8 mouse cellular contexts compared by ENCODE assay signal in the genomic region with DNA sequence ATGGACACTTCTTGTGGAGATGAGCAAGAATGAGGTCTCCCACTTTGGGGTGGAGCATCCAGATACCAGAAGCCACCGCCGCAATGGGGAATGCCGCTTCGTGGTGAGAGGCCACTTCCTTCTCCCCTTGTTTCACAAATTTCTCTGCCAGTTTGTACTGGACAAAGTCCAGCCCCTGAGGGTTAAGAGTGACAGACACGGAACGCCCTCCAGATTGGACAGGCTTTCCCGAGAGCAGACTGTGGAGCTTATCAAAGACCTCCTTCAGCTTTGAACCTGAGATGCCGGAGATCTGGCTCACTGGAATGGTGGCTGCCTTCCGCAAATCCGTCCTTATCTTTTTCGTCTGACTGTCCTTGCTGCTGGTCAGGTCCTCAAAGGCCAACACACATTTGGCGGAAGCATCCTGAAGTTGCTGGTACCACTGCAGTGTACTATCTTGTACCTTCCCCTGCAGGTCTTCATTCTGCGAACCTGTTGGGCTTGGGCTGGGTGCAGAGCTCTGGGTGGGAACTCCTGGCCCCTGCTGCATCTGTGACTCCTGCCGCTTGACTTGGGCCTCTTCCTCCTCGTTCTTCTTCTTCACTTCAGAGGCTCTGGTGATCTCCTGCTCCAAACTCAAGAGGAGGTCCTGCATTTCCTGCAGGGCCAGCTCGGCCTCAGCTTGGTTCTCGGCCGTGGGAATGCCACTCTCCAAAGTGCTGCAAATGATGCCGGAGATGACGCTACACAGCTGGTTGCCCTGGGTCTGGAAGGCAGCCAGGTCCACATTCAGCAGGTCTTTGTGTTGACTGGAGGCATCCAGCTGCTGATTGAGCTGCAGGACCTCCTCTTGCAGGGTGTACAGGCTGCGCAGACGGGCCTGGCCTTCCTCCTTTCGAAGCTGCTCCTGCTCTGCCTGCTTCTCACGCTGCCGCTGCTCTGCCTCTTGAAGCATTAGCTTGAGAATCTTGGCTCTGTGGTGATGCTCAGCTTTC. TPM values are rescaled to one million over a fixed set of nuclear protein-coding genes. Genes with fewer than 3 reads are reported as not detected.
DNase-seq lines count a peak whose midpoint lies in the region; ATAC-seq and TF ChIP-seq lines count a peak whose summit lies in the region.

No protein-coding gene starts in this region.

- DNase-seq in intestine, embryonic 14.5 days (ENCODE audit: low spot score), result peak; percentile 56
- no peak for DNase-seq in stomach, postnatal 0 days (ENCODE audit: low spot score)
- no peak for DNase-seq in frontal cortex, postnatal 10 days (ENCODE audit: low spot score in 2 of 2)
- DNase-seq in right cerebral cortex, postnatal 36 days (ENCODE audit: low spot score in 2 of 2), result no peak
- DNase-seq in left cerebral cortex, adult 18-20 months (ENCODE audit: low spot score in 2 of 2), result no peak

- H3K4me2 ChIP-seq in intestine, embryonic 14.5 days (ENCODE audit: low read length), result no peak overlapping the region
- H3K4me2 ChIP-seq in intestine, embryonic 16.5 days (ENCODE audit: low read depth, low read length), result no peak overlapping the region
- no peak overlapping the region for H3K4me2 ChIP-seq in lung, embryonic 16.5 days (ENCODE audit: low read depth, low read length)
- H3K4me2 ChIP-seq in stomach, postnatal 0 days (replicated peaks; ENCODE audit: low read depth), result 0 out of 2 replicates have a peak overlapping the region, but pooled peaks have one; percentile 5

- H3K36me3 ChIP-seq in intestine, embryonic 14.5 days (ENCODE audit: control insufficient read depth, insufficient read depth, low read length), result no peaks in the 10 kb centered on the region
- no peaks in the 10 kb centered on the region for H3K36me3 ChIP-seq in intestine, embryonic 16.5 days (ENCODE audit: control insufficient read depth, insufficient read depth, low read length)
- no peaks in the 10 kb centered on the region for H3K36me3 ChIP-seq in lung, embryonic 16.5 days (ENCODE audit: control insufficient read depth, insufficient read depth, low read length)
- no peaks in the 10 kb centered on the region for H3K36me3 ChIP-seq in stomach, postnatal 0 days (ENCODE audit: control insufficient read depth, insufficient read depth, low read length)

- H3K4me3 ChIP-seq in intestine, embryonic 14.5 days (ENCODE audit: low read depth, low read length), result no peak overlapping the region
- H3K4me3 ChIP-seq in intestine, embryonic 16.5 days (ENCODE audit: low read length), result no peak overlapping the region
- no peak overlapping the region for H3K4me3 ChIP-seq in lung, embryonic 16.5 days (ENCODE audit: low read length)
- no peak overlapping the region for H3K4me3 ChIP-seq in stomach, postnatal 0 days (ENCODE audit: low read depth, low read length)

- H3K9me3 ChIP-seq in intestine, embryonic 14.5 days (ENCODE audit: control insufficient read depth, low read length), result no peaks in the 10 kb centered on the region
- H3K9me3 ChIP-seq in intestine, embryonic 16.5 days (ENCODE audit: control insufficient read depth, low read length), result no peaks in the 10 kb centered on the region
- H3K9me3 ChIP-seq in lung, embryonic 16.5 days (ENCODE audit: control insufficient read depth, low read length), result no peaks in the 10 kb centered on the region
- no peaks in the 10 kb centered on the region for H3K9me3 ChIP-seq in stomach, postnatal 0 days (ENCODE audit: control insufficient read depth, low read length)

- no peaks in the 10 kb centered on the region for H3K27me3 ChIP-seq in intestine, embryonic 14.5 days (replicated peaks; ENCODE audit: control insufficient read depth, insufficient read depth, low read length)
- H3K27me3 ChIP-seq in intestine, embryonic 16.5 days (replicated peaks; ENCODE audit: control insufficient read depth, insufficient read depth, low read length), result no peaks in the 10 kb centered on the region
- H3K27me3 ChIP-seq in lung, embryonic 16.5 days (ENCODE audit: control insufficient read depth, insufficient read depth, low read depth, low read length), result no peaks in the 10 kb centered on the region
- H3K27me3 ChIP-seq in stomach, postnatal 0 days (ENCODE audit: control insufficient read depth, insufficient read depth, low read length), result no peaks in the 10 kb centered on the region

- no peak for TF ChIP-seq CTCF in stomach, postnatal 0 days (IDR thresholded peaks at IDR 0.05; ENCODE audit: low read depth)

- no peak for TF ChIP-seq EP300 in stomach, postnatal 0 days (optimal IDR thresholded peaks at IDR 0.05)

- H3K9ac ChIP-seq in intestine, embryonic 14.5 days (ENCODE audit: low read length), result no peak overlapping the region
- no peak overlapping the region for H3K9ac ChIP-seq in intestine, embryonic 16.5 days (ENCODE audit: low read depth, low read length)
- H3K9ac ChIP-seq in lung, embryonic 16.5 days (ENCODE audit: low read length), result no peak overlapping the region
- no peak overlapping the region for H3K9ac ChIP-seq in stomach, postnatal 0 days (ENCODE audit: low read length)

- 65% methylated on average over 25 of the region's 25 CpGs for WGBS in intestine, embryonic 14.5 days
- 72% methylated on average over 25 of the region's 25 CpGs for WGBS in intestine, embryonic 16.5 days
- 61% methylated on average over 25 of the region's 25 CpGs for WGBS in lung, embryonic 16.5 days
- 72% methylated on average over 25 of the region's 25 CpGs for WGBS in stomach, postnatal 0 days

- ATAC-seq in intestine, embryonic 14.5 days (replicated peaks; ENCODE audit: low FRiP score, low TSS enrichment, low read depth), result no peak
- no peak for ATAC-seq in intestine, embryonic 16.5 days
- peak; percentile 79 for ATAC-seq in granulocyte monocyte progenitor cell, adult 5-6 weeks (replicated peaks; ENCODE audit: poor library complexity, severe bottlenecking)
- ATAC-seq in lung, embryonic 16.5 days (ENCODE audit: low read depth), result peak; percentile 91
- ATAC-seq in stomach, postnatal 0 days (ENCODE audit: low FRiP score, low TSS enrichment), result no peak

- H3K4me1 ChIP-seq in intestine, embryonic 14.5 days (replicated peaks; ENCODE audit: control insufficient read depth, insufficient read depth, low read length), result peaks cover 5% of the 10 kb centered on the region; the same call in 1 of the 2 replicates
- H3K4me1 ChIP-seq in intestine, embryonic 16.5 days (ENCODE audit: control insufficient read depth, insufficient read depth, low read length), result no peaks in the 10 kb centered on the region
- H3K4me1 ChIP-seq in lung, embryonic 16.5 days (replicated peaks; ENCODE audit: control insufficient read depth, insufficient read depth, low read length), result 0 out of 2 replicates have a peak, but pooled peaks cover 4% of the 10 kb centered on the region
- no peaks in the 10 kb centered on the region for H3K4me1 ChIP-seq in stomach, postnatal 0 days (replicated peaks; ENCODE audit: control insufficient read depth, insufficient read depth)

- H3K27ac ChIP-seq in intestine, embryonic 14.5 days (ENCODE audit: low read depth), result no peak overlapping the region
- H3K27ac ChIP-seq in intestine, embryonic 16.5 days (ENCODE audit: low read length), result no peak overlapping the region
- no peak overlapping the region for H3K27ac ChIP-seq in lung, embryonic 16.5 days (ENCODE audit: low read length)
- H3K27ac ChIP-seq in stomach, postnatal 0 days (replicated peaks), result no peak overlapping the region

RNA-seq across cellular contexts. Expression of a gene that starts 43.6 kb away (rescaled TPM):
- polyA plus RNA-seq in intestine, embryonic 14.5 days (2014; fragmentation: Nextera tagmentation; extraction: Ambion mirVana), result 59.0 and 60.6 TPM in 2 replicates
- 21.0 and 24.2 TPM in 2 replicates for polyA plus RNA-seq in intestine, embryonic 16.5 days (2015; fragmentation: Nextera tagmentation; extraction: Ambion mirVana)
- 74.6 and 110 TPM in 2 replicates for total RNA-seq in granulocyte monocyte progenitor cell, adult 5-6 weeks (2014; fragmentation: Nextera tagmentation)
- total RNA-seq in granulocyte monocyte progenitor cell, adult 5-6 weeks (2017), result 209 and 304 TPM in 2 replicates
- 27.9 and 29.3 TPM in 2 replicates for polyA plus RNA-seq in lung, embryonic 16.5 days (2015; fragmentation: Nextera tagmentation; extraction: Ambion mirVana)
- polyA plus RNA-seq in stomach, postnatal 0 days (2015; fragmentation: Nextera tagmentation; extraction: Ambion mirVana), result 23.7 and 26.5 TPM in 2 replicates
- 100 to 1,000 TPM; 121 to 143 TPM for total RNA-seq in left cerebral cortex, adult 18-20 months (2021)

Comparison
In these comparisons a context has a peak if more than half of its experiments do, and no peak if none do; other contexts are left out.
1. ATAC-seq: peak in granulocyte monocyte progenitor cell, adult 5-6 weeks (single experiment) and lung, embryonic 16.5 days (single experiment); none in intestine, embryonic 14.5 days (single experiment), intestine, embryonic 16.5 days (single experiment) and stomach, postnatal 0 days (single experiment).